Mouse (Mus musculus): Measurements from ENCODE around the gene Mrps14.

GRCm38 (mm10) chr1:160194529-160195336 is at the start of gene Mrps14:
- TF ChIP-seq USF1 (IDR thresholded peaks at IDR 0.05; ENCODE audit: low read depth) (no peak), CEBPB (IDR thresholded peaks at IDR 0.05; ENCODE audit: insufficient read depth, poor library complexity, severe bottlenecking) (no peak)
